Mouse (Mus musculus) layer of hippocampus, postnatal 14 days (tissue): ENCODE measurements around the gene Gm3854. TPM values are rescaled to one million over a fixed set of nuclear protein-coding genes. Genes with fewer than 3 reads are reported as not detected.
"Not testable (repeated sequence)": the region's sequence is repeated elsewhere in the genome, so short reads cannot be mapped to it uniquely, and the experiment has no call there.

Experiments used
- DNase-seq, 2 experiments: peaks; one replicate each; pipeline ENCODE4 v3.0.0; 2021 to 2022; ENCODE audit warnings: low spot score in 2 of 2, mixed read lengths in 1 of 2
- long read RNA-seq, 2 experiments: library from polyadenylated mRNA; stranded (forward); transcript quantifications; one replicate each; pipeline ENCODE4 v2.0.0; 2021
- total RNA-seq, 2 experiments: library from RNA; stranded (reverse); gene quantifications; 2 replicates each; pipeline ENCODE4 v1.2.3; 2021

Gene Gm3854
- total RNA-seq = 1 to 10 TPM; 5.0 to 6.6 TPM
- long read RNA-seq, experiment 1, partial matches to known transcripts = 0 of 1 reads
- long read RNA-seq, experiment 1, other reads (novel, unspliced or antisense) = 0 of 1 reads
- long read RNA-seq, experiment 2, partial matches to known transcripts = 0 of 4 reads
- long read RNA-seq, experiment 2, other reads (novel, unspliced or antisense) = 2 of 4 reads

- peak; percentile 85 to 86 for DNase-seq
Observed at GRCm38 (mm10) chr7:6343501-6344071, at the start of gene Gm3854. Gm3854 (plus strand) TSS chr7:6343759.

GRCm38 (mm10) chr7:6300796-6301195, 42.8 kb upstream of the Gm3854 start:
- DNase-seq = not testable (repeated sequence)

DNA sequence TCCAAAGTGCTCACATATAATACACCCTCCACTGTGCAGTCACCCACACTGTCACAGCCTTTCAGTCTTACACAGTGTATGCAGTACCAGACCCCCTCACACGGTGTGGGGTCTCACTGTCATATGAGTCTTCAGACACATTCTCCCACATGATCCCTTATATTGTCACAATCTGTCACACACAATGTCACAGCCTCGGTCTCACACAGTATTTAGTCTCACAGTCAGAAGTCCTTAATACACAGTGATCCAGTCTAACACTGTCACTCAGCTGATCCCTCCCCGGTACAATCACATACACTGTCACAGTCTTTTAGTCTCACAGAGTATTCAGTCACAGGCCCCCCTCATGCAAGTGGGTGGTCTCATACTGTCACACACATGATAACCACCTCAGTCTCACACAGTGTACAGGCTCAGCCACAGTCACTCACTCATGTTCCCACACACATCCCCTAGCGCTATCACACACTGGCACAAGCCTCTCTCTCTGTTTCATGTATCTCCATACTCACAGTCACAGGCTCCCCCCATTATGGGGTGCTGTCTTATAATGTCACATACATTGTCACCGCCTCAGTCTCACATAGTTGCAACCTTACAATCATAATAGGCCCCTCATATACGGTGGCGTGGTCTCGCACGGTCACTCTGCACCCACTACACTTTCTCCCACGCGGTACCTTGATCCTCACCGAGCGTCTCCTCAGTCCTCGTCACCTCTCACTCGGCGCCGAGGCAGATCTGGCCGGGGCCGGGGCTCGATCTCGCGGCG, 12.9 kb upstream of the Gm3854 start:
- peak in 1 of 2 experiments; percentile 45 for DNase-seq

DNA sequence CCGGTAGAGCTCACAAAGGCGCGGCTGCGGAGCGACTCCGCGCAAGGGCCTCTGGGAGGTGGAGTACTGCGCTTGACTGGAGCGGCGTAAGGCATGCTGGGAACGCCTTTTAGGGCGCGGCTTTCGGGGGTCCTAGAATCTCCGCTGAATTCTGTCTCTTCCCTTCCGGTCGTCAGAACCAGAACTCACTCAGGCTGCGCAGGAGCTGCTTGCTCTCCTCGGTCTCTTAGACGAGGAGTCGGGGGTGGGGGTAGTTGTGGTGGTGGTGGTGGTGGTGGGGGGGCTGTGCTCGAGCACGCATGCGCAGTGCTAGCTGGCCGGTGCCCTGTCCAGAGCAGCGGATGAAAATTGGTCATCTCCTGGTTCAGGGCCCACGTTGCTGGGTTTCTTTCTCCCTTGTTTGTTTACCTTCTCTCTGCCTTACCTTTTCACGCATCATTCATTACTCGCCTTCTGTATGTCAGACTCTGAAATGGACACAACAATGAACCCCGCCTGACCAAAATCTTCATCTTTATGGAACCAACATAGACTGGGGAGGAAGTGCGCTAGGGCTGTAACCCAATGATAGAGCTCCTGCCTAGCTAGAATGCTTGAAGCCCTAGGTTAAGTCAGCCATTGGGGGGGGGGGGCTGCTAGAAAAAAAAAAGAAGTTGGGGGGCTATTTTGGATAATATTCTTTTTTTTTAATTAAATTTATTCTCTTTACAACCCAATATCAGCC, 12.2 kb upstream of the Gm3854 start, which contains the start of gene Zfp583:
Gene Zfp583 (minus strand): TSS at position 53 of the 724 bp plus-strand sequence.
- peak; percentile 88 to 91 for DNase-seq

GRCm38 (mm10) chr7:6339865-6340264, 3.7 kb upstream of the Gm3854 start:
- no peak for DNase-seq

GRCm38 (mm10) chr7:6344124-6344523, 565 bp downstream of the Gm3854 start:
- no peak for DNase-seq

DNA sequence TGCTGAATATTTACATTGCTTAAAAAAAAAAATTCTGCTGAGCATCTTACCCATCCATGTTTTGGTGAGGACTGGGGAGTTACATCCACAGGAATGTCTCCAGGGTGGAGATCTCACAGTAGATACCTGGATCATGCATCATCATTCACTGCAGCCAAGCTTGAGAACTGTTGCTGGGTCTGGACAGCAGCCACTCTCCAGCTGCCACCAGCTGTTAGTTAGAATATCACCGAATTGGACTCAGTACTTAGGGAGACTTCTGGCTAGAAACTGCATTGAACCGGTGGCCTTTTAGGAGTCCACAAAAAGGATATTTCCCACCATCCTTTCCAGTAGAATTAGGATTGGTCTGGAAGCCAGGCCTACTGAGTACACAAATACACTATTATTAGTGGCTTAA, 14.6 kb downstream of the Gm3854 start:
- no peak for DNase-seq

GRCm38 (mm10) chr7:6358937-6359590, 15.5 kb downstream of the Gm3854 start:
- peak in 1 of 2 experiments; percentile 67 for DNase-seq

DNA sequence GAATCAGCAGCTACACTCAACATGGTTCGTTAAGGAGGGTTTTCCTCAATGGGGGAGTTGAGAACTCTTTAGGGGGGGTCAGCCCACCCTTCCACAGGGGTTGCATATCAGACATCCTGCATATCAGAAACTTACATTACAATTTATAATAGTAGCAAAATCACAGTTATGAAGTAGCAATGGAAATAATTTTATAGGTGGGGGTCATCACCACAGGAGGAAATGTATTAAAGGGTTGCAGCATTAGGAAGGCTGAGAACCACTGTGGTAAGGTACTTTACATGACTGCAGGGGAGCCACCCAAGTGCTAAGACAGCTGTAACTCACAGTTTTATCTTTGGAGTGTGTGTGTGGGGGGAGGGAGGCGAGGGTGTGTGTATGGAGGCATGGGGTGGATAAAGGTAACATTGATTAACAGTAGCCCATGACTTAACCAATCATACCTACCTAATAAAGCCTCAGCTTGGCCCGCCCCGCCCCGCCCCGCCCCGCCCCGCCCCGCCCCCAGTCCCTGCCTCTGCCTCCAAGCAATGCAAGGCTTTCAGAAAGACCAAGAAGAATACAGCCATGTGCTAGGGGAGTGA, 17.0 kb downstream of the Gm3854 start:
- DNase-seq = no peak

- no peak for DNase-seq
Observed at GRCm38 (mm10) chr7:6361756-6362155, 18.2 kb downstream of the Gm3854 start.

DNA sequence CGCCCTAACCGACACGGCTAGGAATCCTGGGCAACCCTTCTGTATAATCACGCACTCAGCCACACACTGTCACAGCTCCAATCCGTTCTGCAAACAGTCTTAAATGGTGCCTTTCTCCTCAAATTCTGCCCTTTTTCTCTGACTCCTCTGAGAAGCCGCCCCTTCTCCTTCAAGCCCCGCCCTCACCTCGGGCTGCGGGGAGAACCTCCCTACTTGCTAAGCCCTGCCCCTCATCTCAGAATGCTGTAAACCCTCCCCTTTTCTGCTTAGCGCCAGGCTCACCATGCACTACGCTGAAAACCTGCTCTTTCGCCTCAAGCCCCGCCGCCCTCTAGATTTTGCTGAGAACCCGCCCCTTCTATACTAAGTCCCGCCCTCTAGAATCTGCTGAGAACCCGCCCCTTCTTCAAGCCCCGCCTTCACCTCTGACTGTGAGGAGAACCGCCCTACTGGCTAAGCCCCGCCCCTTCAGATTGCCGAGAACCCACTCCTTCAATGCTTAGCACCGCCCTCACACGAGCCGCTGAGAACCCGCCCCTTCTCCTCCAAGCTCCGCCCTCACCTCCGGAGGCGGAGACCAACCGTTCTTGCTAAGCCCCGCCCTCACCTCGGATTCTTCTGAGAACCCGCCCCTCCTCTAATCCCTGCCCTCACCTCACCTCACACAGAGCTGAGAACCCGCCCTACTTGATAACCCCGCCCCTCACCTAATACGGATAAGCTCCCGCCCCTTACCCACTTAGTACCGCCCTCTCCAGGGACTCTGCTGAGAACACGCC, 18.9 kb downstream of the Gm3854 start:
- DNase-seq = peak; percentile 95 to 99

DNA sequence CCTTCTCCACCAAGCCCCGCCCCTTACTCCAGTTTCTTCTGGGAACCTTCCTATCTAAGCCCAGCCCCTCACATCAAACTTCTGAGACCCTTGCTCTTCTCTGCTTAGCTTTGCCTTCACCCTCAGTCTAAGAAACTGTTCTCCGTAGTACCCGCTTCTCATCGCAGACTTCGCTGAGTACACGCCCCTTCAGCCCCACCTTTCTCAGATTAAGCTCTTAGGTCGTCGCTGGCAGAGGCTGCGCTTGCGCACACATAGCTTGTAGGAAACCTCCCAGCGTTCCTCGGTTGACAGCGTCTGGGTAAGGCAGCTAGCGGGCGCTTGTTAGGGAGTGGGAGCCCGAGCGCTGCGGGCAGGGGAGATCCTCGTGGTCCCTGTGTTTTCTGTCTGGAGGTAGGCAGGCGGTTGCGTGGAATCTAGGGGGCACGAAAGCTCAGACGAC, 19.5 kb downstream of the Gm3854 start, which contains the start of gene Zfp78:
Gene Zfp78 (plus strand): TSS at position 234 of the 442 bp plus-strand sequence.
- peak in 1 of 2 experiments; percentile 89 for DNase-seq

DNA sequence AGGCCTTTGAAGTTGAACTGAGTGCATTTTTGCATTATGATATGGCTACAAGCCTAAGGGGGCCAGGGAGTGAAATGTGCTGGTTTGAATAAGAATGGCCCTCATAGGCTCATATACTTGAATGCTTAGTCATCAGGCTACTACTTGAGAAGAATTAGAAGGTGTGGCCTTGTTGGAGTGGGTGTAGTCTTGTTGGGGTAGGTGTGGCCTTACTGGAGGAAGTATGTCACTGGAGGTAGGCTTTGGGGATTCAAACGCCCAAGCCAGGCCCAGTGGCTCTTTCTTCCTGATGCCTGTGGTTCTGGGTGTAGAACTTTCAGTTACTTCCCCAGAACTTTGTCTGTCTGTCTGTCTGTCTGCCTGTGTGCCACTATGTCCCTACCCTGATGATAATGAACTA, 21.2 kb downstream of the Gm3854 start:
- no peak for DNase-seq

- DNase-seq = no peak
Observed at GRCm38 (mm10) chr7:6367185-6367584, 23.6 kb downstream of the Gm3854 start.

- not testable (repeated sequence) for DNase-seq
Observed at GRCm38 (mm10) chr7:6368146-6368545, 24.6 kb downstream of the Gm3854 start.

- no peak for DNase-seq
Observed at GRCm38 (mm10) chr7:6369460-6369859, 25.9 kb downstream of the Gm3854 start.

DNA sequence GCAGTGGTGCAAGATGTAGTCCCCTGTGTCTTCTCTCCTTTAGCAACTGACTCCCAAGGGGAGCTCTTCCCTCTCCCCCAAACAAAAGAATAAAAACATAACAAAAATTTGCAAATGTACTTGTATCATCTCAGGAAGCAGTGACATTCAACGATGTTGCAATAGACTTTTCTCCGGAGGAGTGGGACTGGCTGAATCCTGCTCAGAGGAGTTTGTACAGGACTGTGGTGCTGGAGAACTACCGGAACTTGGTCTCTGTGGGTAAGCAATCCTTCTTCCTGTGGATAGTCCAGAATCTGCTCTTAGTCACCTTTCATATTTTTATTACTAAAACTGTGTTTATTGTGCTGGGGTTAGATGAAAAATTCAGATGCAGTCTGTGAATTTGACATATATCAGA, 29.4 kb downstream of the Gm3854 start:
- DNase-seq = no peak

DNA sequence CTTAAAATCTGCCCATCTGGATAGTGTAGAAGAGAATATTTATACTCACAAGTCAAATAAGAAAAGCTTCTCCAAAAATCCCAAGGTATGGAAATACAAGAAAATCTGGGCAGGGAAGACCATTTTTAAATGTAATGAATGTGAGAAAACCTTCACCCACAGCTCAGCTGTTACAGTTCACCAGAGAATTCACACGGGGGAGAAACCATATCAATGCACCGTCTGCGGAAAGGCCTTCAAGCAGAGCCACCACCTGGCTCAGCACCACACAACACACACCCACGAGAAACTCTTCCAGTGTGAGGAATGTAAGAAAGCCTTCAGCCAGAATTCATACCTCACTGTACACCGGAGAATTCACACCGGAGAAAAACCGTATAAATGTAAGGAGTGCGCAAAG, 34.9 kb downstream of the Gm3854 start:
- no peak for DNase-seq

- DNase-seq = no peak
Observed at GRCm38 (mm10) chr7:6381431-6381830, 37.9 kb downstream of the Gm3854 start.

- peak; percentile 86 to 95 for DNase-seq
Observed at GRCm38 (mm10) chr7:6383044-6383455, 39.5 kb downstream of the Gm3854 start, which contains the start of gene Zfp28. Zfp28 (plus strand) TSS chr7:6383295.
